Mouse (Mus musculus): Measurements from ENCODE around the gene Sort1.

GRCm38 (mm10) chr3:108312414-108312813 lies 28.5 kb downstream of the Sort1 start:
- no peak for TF ChIP-seq CTCF (IDR thresholded peaks at IDR 0.05; ENCODE audit: insufficient read depth, low read depth, low read length)
- no peak for TF ChIP-seq POLR2A (IDR thresholded peaks at IDR 0.05; ENCODE audit: insufficient read depth, low read depth, low read length)

Data from olfactory bulb, adult 2 months (tissue).